Mouse (Mus musculus) bone marrow macrophage, adult 2 months (primary cell): ENCODE results near the gene Hist2h2aa1. TPM values are rescaled to one million over a fixed set of nuclear protein-coding genes. Genes with fewer than 3 reads are reported as not detected.
"Not testable (repeated sequence)": the region's sequence is repeated elsewhere in the genome, so short reads cannot be mapped to it uniquely, and the experiment has no call there.

Experiments used
- H3K27ac ChIP-seq: 2 replicates; pipeline ENCODE4 v1.5.1; 2012; ENCODE audit warnings: low read depth, low read length; ENCODE audit not compliant: insufficient read depth
- H3K4me1 ChIP-seq: 2 replicates; pipeline ENCODE4 v1.6.1; 2012; ENCODE audit warnings: low read length; ENCODE audit not compliant: control insufficient read depth, insufficient read depth
- H3K4me3 ChIP-seq: 2 replicates; pipeline ENCODE4 v1.5.1; 2012; ENCODE audit warnings: mild to moderate bottlenecking, low read length, moderate library complexity; ENCODE audit not compliant: insufficient read depth
- CTCF ChIP-seq: IDR thresholded peaks from 2 replicates; pipeline ENCODE4 v1.5.1; 2012; ENCODE audit warnings: low read depth, mild to moderate bottlenecking, low read length, moderate library complexity
- POLR2A ChIP-seq: IDR thresholded peaks from 2 replicates; pipeline ENCODE4 v1.6.1; 2012; ENCODE audit warnings: mild to moderate bottlenecking, low read depth, low read length, borderline replicate concordance
- polyA plus RNA-seq: library from polyadenylated mRNA; stranded (reverse); fragments of >200 nt; gene quantifications from 2 replicates; pipeline ENCODE4 v1.2.4, GENCODE M21; 2012; ENCODE audit not compliant: missing spikeins, insufficient read depth, insufficient read length

The Hist2h2aa1 gene
- polyA plus RNA-seq = not detected in 2 replicates

GRCm38 (mm10) chr3:96245003-96245886 is at the start of gene Hist2h2aa1:
TSS of gene Hist2h2aa1 (plus strand) at chr3:96245497.
- Histone ChIP-seq H3K4me1 (peaks cover 33% of the 10 kb centered on the region), H3K27ac (peak within 1 kb of the TSS; percentile 97), H3K4me3 (peak within 1 kb of the TSS; percentile 81)

GRCm38 (mm10) chr3:96195616-96196313 is 49.5 kb upstream of the Hist2h2aa1 start:
- H3K4me3 ChIP-seq = no peak overlapping the region
- TF ChIP-seq POLR2A = no peak
- TF ChIP-seq CTCF = no peak; the same call in 1 of the 2 replicates
- H3K27ac ChIP-seq = no peak overlapping the region
- peaks cover 11% of the 10 kb centered on the region for H3K4me1 ChIP-seq

- TF ChIP-seq POLR2A (no peak), CTCF (no peak)
- Histone ChIP-seq H3K4me1 (peaks cover 11% of the 10 kb centered on the region), H3K27ac (peak overlapping the region; percentile 62; the same call in 1 of the 2 replicates), H3K4me3 (peak overlapping the region; percentile 77)
These were observed 48.7 kb upstream of the Hist2h2aa1 start for GRCm38 (mm10) chr3:96196437-96197128.

DNA sequence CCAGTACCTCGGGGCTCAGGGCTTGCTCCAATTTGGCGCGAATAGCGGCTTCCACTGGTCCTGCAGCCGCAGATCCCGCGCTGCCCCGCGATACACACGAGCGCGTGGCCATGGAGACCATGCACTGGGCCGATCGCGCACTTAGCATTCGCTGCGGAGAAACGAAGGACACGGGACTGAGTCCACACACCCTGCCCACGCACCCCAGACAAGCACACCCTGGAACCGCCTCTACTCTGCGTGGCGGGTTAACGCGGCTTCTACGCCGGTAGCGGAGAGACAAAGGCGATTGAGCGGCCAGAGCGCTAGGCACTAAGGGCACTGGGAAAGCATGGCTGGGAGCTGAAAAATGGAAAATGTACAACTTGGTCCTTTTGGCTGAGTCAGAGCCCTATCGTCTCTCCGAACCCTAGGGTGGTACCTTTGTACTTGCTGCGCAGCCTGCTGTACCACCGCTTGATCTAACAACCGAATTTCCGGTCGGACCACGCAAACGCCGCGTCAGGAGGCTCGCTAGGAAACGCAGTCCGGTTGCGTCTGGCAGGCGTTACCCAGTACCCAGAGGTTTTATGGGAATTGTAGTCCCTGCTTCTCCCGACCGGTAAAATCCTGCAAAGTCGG is 48.1 kb upstream of the Hist2h2aa1 start:
- TF ChIP-seq CTCF (no peak), POLR2A (0 out of 2 replicates have a peak, but pooled peaks have one; percentile 30)
- Histone ChIP-seq H3K27ac (peak overlapping the region; percentile 62), H3K4me3 (peak overlapping the region; percentile 77), H3K4me1 (peaks cover 11% of the 10 kb centered on the region)

GRCm38 (mm10) chr3:96198181-96198580 is 47.1 kb upstream of the Hist2h2aa1 start:
- TF ChIP-seq POLR2A = no peak
- TF ChIP-seq CTCF = no peak
- Histone ChIP-seq H3K27ac (no peak overlapping the region), H3K4me1 (peaks cover 11% of the 10 kb centered on the region), H3K4me3 (0 out of 2 replicates have a peak overlapping the region, but pooled peaks have one; percentile 9)

DNA sequence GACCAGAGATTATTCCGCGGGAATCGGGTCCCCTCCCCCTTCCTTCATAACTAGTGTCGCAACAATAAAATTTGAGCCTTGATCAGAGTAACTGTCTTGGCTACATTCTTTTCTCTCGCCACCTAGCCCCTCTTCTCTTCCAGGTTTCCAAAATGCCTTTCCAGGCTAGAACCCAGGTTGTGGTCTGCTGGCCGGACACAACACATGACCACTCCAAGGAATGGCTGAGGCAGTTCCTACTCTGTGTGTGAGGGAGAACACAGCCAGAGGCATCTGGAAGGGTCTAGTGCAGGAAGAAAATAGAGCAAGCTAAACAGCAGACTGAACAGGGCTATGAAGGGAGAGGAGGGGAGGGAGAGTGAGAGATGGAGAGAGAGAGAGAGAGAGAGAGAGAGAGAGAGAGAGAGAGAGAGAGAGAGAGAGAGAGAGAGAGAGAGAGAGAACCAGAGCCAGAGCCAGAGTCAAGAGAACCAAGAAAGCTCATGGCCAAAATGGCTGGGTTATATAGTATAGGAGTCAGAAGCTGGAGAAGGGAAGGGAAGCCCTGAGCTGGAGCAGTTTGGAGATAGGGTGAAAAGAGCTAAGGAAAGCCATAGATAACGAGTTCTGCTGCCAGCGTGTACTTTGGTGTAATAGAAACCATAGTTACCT is 46.6 kb upstream of the Hist2h2aa1 start:
- H3K4me1 ChIP-seq = peaks cover 11% of the 10 kb centered on the region
- not testable (repeated sequence) for H3K27ac ChIP-seq, H3K4me3 ChIP-seq

GRCm38 (mm10) chr3:96199731-96200130 is 45.6 kb upstream of the Hist2h2aa1 start:
- TF ChIP-seq CTCF (no peak), POLR2A (no peak)

GRCm38 (mm10) chr3:96207819-96208218 is 37.5 kb upstream of the Hist2h2aa1 start:
- Histone ChIP-seq H3K4me1 (no peaks in the 10 kb centered on the region), H3K27ac (no peak overlapping the region), H3K4me3 (no peak overlapping the region)
- no peak for TF ChIP-seq CTCF
- TF ChIP-seq POLR2A = no peak

More at GRCm38 (mm10) chr3:96199731-96200130, 45.6 kb upstream of the Hist2h2aa1 start:
- Histone ChIP-seq H3K4me1 (peaks cover 11% of the 10 kb centered on the region), H3K4me3 (no peak overlapping the region), H3K27ac (no peak overlapping the region)

DNA sequence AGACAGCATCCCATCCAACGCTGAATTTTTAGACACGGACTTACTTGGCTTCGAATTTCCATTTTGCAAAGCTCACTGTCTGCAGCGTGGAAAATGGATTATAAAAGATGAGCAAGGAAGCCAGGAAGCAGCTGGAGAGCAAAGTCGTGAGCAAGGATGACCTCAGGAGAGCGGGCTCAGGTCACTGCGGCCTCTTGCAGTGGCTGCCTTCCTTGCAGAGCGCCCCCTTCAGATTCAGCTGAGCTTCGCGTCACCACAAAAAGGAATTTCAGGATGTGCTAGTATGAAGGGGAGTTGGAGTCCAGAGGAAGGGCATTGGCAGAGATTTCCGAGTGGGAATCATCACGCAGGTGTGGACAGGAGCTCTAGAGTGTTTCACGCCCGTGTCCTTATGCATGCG is 36.1 kb upstream of the Hist2h2aa1 start:
- no peak overlapping the region for H3K27ac ChIP-seq
- TF ChIP-seq POLR2A = no peak
- TF ChIP-seq CTCF = 0 out of 2 replicates have a peak, but pooled peaks have one; percentile 13
- H3K4me1 ChIP-seq = peaks cover 3% of the 10 kb centered on the region; the same call in 1 of the 2 replicates
- H3K4me3 ChIP-seq = no peak overlapping the region
